Mouse (Mus musculus): ENCODE results near the gene Tmed8.
"Not testable (repeated sequence)": the region's sequence is repeated elsewhere in the genome, so short reads cannot be mapped to it uniquely, and the experiment has no call there.

Tmed8 gene

DNA sequence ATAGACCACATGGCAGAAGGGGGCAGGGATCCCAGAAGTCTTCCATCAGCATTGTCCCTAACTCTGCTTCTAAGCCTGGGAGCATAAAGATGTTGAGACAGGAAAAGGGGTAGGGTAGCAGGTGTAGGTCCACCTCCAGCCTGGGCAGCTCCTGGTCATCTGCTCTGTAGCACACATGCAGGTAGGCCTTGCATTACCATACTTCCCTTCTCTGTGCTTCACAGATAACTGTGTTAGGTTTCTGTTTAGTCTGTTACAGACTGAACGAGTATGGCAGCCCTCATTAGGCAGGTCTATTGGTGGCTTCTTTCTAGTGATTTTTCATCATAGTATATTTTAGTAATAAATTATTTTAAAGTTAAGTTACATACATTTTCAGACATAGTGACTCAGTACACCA, 39.9 kb downstream of the Tmed8 start:
- in situ Hi-C loops (cut with MseI, MboI): no loop called here

GRCm38 (mm10) chr12:87158099-87158498, 42.2 kb downstream of the Tmed8 start:
- in situ Hi-C loops (cut with MseI, MboI): no loop called here

GRCm38 (mm10) chr12:87157361-87157760, 42.9 kb downstream of the Tmed8 start:
- in situ Hi-C loops (cut with MseI, MboI): no loop called here

GRCm38 (mm10) chr12:87154448-87154847, 45.8 kb downstream of the Tmed8 start:
- in situ Hi-C loops (cut with MseI, MboI): not testable (repeated sequence)

DNA sequence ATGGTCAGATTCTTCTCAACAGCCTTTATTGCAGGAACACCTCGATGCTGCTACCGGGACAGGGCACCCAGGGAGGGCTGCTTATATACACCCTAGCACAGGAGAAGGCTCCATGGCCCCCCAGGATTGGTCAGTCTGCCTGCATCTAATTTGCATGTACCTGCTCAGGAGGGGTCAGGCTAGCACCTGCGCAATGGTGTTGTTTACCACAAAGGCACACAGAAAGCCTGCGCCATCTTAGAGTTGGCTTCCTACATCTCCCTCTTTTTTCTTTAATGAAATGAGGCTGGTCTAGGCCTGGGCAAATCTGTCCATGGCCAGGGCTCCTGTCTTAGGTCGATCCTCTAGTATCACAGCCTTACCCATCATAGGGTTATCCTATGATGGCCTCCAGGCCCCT, 50.8 kb downstream of the Tmed8 start:
- in situ Hi-C loops (cut with MseI, MboI): no loop called here

DNA sequence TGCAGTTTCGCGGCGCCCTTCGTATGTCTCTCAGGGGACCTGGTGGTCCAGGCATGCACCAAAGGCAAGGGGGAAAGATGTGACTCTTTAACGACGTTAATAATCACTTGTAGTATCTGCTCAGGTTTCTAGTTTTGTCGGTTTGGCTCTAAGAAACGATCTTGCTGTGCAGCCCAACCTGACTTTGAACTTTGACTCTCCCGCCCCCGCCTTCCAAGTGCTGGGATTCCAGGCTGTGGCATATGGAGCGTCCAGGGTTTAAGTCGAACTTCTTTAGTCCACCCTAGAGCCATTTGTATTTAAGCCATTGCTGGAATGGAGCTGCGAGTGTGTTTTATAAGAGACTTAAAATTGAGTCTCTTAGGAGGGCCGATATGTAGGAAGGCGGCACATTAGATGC, 52.1 kb downstream of the Tmed8 start:
- in situ Hi-C loops (cut with MseI, MboI): no loop called here

GRCm38 (mm10) chr12:87147395-87148089, 52.7 kb downstream of the Tmed8 start, which contains the start of gene Pomt2:
Gene Pomt2, minus strand, starts transcription at chr12:87147968.
- in situ Hi-C loops (cut with MseI, MboI): no loop called here

- in situ Hi-C loops (cut with MseI, MboI): no loop called here
These were observed 53.3 kb downstream of the Tmed8 start, which contains the start of gene Gstz1 for GRCm38 (mm10) chr12:87146966-87147365. Gene Gstz1, plus strand, starts transcription at chr12:87147165.

GRCm38 (mm10) chr12:87142156-87142555, 58.1 kb downstream of the Tmed8 start:
- in situ Hi-C loops (cut with MseI, MboI): no loop called here

DNA sequence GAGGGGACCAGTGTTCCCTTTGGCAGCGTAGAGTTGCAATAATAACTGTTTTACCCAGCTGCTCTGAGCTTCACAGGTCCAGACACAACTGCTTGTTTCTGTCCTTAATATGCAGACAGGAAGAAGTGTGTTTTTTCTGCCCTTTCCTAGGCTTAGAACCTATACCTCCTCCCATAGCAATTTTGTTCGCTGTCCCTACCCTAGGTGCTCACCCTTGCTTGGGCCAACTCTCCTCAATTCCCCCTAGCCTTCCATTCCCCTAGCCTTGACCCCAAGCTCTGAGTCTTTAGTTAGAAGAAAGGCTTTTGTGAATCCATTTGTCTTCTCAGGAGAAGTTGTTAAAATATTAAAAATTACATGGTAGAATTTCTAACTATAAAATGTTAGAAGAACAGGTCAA, 61.5 kb downstream of the Tmed8 start:
- in situ Hi-C loops (cut with MseI, MboI): no loop called here

- in situ Hi-C loops (cut with MseI, MboI): no loop called here
These were observed 61.9 kb downstream of the Tmed8 start for GRCm38 (mm10) chr12:87138342-87138701.

DNA sequence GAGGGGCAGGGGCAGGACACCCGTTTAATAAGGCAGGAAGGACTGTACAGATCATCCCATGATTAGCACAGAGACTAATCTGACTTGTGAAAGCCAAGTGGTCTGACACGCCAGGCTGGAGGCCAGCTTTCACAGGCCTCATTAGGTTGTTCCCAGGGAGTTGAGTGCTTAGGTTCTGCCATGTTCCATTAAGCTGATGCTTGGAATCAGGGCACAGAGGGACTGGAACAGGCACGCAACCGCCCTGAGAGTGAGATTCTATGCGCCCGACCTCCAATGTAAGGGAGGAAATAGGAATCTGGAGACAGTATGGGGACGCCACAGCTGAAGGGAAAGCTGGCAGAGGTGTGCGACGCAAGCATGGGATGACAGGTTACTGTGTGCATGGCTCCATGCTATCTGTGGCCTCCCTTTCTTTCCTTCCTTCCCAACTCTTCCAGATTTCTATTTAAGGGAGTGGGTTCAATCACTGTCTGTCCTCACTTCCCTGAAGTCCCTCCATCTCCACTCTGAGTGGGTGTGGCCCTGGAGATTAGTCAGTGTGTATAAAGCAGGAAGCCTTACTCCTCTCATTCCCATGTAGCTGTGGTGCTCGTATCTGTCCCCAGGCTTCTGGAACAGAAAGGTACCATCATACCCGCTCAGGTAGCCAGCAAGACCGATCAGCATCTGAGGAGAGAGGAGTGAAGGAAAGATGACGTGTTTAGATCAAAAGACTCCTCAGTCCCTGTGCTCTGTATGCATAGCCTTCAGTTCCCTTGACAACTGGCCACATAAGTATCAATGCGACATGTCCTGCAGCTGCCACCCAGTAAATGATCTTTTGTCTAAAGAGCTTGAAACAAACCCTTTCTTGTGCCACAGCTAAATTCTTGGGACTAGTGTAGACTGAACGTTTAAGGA, 62.6 kb downstream of the Tmed8 start:
- in situ Hi-C loops (cut with MseI, MboI): no loop called here

GRCm38 (mm10) chr12:87132784-87133183, 67.5 kb downstream of the Tmed8 start:
- in situ Hi-C loops (cut with MseI, MboI): no loop called here

GRCm38 (mm10) chr12:87132210-87132609, 68.0 kb downstream of the Tmed8 start:
- in situ Hi-C loops (cut with MseI, MboI): no loop called here

DNA sequence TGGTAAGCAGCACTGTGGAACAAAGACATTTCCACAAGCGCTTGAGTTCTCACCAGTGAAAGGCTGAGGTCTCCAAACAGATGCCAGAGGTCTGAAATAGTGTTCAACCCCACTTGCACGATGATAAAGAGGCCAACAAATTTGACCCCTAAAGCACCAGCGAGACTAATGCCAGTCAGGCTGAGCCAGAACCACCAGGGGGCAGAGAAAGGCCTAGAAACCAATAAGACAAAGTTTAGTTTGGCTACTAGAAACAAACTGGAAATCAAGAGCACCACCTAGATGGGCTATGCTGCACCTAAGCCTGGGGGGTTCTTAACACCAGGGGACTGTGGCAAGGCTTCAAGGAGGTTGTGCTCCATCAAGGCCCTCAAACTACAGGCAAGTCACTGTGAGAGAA, 68.6 kb downstream of the Tmed8 start:
- in situ Hi-C loops (cut with MseI, MboI): no loop called here

DNA sequence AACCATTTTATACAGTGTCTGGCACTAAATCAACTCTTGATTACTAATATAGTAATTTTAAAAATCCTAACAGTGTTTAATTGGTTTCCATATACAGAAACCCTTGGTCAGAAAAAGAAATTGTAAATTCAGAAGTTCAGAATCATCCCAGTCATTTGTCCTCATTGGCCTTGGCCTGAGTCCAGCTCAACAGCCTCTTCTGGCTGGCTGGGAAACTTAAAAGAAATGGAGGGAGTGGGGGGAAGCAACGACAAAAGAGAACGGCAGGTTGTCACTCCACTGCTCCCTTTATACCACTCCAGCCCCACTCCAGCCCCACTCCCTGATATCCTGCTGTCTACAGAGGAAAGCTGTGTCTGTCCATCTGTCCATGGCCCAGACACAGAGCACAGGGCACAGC, 69.1 kb downstream of the Tmed8 start:
- in situ Hi-C loops (cut with MseI, MboI): no loop called here

- in situ Hi-C loops (cut with MseI, MboI): no loop called here
These were observed 70.0 kb downstream of the Tmed8 start for GRCm38 (mm10) chr12:87130224-87130623.

GRCm38 (mm10) chr12:87127256-87127655, 73.0 kb downstream of the Tmed8 start:
- in situ Hi-C loops (cut with MseI, MboI): no loop called here

- in situ Hi-C loops (cut with MseI, MboI): no loop called here
These were observed 78.2 kb downstream of the Tmed8 start for GRCm38 (mm10) chr12:87121918-87122589.

All from mouse trophoblast stem cell (cell line).